Mouse (Mus musculus): ENCODE measurements at regions not wholly inside any gene's neighbourhood (a gene's known extent, or its start where the extent isn't known, plus 50 kb on each side); places are given as distances from the start of the nearest gene placed in this dataset.

- Histone ChIP-seq H3K4me2 (no peak overlapping the region), H3K36me3 (no peaks in the 10 kb centered on the region), H3K27ac (no peak overlapping the region), H3K27me3 (replicated peaks) (no peaks in the 10 kb centered on the region), H3K4me1 (no peaks in the 10 kb centered on the region), H3K9ac (no peak overlapping the region), H3K4me3 (no peak overlapping the region), H3K9me3 (replicated peaks) (no peaks in the 10 kb centered on the region)
- no peak for ATAC-seq
- 54% methylated on average over 8 of the region's 8 CpGs for WGBS (ENCODE audit: insufficient replicate concordance)
These were observed 646.4 kb upstream of the 3110018I06Rik start for GRCm38 (mm10) chr12:106841996-106842395.

GRCm38 (mm10) chr12:106842396-106842795 lies 646.0 kb upstream of the 3110018I06Rik start:
- no peaks in the 10 kb centered on the region for H3K4me1 ChIP-seq
- no peak overlapping the region for H3K4me2 ChIP-seq
- H3K9me3 ChIP-seq (replicated peaks): no peaks in the 10 kb centered on the region
- no peak for ATAC-seq
- H3K27ac ChIP-seq: no peak overlapping the region
- H3K4me3 ChIP-seq: no peak overlapping the region
- H3K27me3 ChIP-seq (replicated peaks): no peaks in the 10 kb centered on the region
- no peak overlapping the region for H3K9ac ChIP-seq
- no peaks in the 10 kb centered on the region for H3K36me3 ChIP-seq
- 41% methylated on average over 8 of the region's 8 CpGs for WGBS (ENCODE audit: insufficient replicate concordance)

- no peak for ATAC-seq
- H3K4me1 ChIP-seq: no peaks in the 10 kb centered on the region
- no peak overlapping the region for H3K27ac ChIP-seq
- H3K9me3 ChIP-seq (replicated peaks): no peaks in the 10 kb centered on the region
- H3K4me2 ChIP-seq: no peak overlapping the region
- no peaks in the 10 kb centered on the region for H3K36me3 ChIP-seq
- no peak overlapping the region for H3K4me3 ChIP-seq
- no peak overlapping the region for H3K9ac ChIP-seq
- 71% methylated on average over 4 of the region's 4 CpGs for WGBS (ENCODE audit: insufficient replicate concordance)
- H3K27me3 ChIP-seq (replicated peaks): no peaks in the 10 kb centered on the region
These were observed 636.8 kb upstream of the 3110018I06Rik start for GRCm38 (mm10) chr12:106851666-106852065.

- no peak overlapping the region for H3K27ac ChIP-seq
- WGBS (ENCODE audit: insufficient replicate concordance): 67% methylated on average over 8 of the region's 8 CpGs
- no peaks in the 10 kb centered on the region for H3K9me3 ChIP-seq (replicated peaks)
- no peaks in the 10 kb centered on the region for H3K4me1 ChIP-seq
- no peak for ATAC-seq
- H3K9ac ChIP-seq: no peak overlapping the region
- H3K4me3 ChIP-seq: no peak overlapping the region
- H3K36me3 ChIP-seq: no peaks in the 10 kb centered on the region
- H3K27me3 ChIP-seq (replicated peaks): no peaks in the 10 kb centered on the region
- H3K4me2 ChIP-seq: no peak overlapping the region
These were observed 635.7 kb upstream of the 3110018I06Rik start for GRCm38 (mm10) chr12:106852736-106853135.

GRCm38 (mm10) chr12:106853711-106854240 lies 634.7 kb upstream of the 3110018I06Rik start:
- WGBS (ENCODE audit: insufficient replicate concordance): 55% methylated on average over 11 of the region's 11 CpGs
- ATAC-seq: no peak
- no peak overlapping the region for H3K4me2 ChIP-seq
- H3K36me3 ChIP-seq: no peaks in the 10 kb centered on the region
- H3K27me3 ChIP-seq (replicated peaks): no peaks in the 10 kb centered on the region
- H3K4me3 ChIP-seq: no peak overlapping the region
- no peaks in the 10 kb centered on the region for H3K9me3 ChIP-seq (replicated peaks)
- H3K4me1 ChIP-seq: no peaks in the 10 kb centered on the region
- H3K9ac ChIP-seq: no peak overlapping the region
- no peak overlapping the region for H3K27ac ChIP-seq

- Histone ChIP-seq H3K9me3 (replicated peaks) (no peaks in the 10 kb centered on the region), H3K4me1 (no peaks in the 10 kb centered on the region), H3K4me3 (no peak overlapping the region), H3K27ac (no peak overlapping the region), H3K36me3 (no peaks in the 10 kb centered on the region), H3K9ac (no peak overlapping the region), H3K4me2 (no peak overlapping the region), H3K27me3 (replicated peaks) (no peaks in the 10 kb centered on the region)
- no peak for ATAC-seq
- 65% methylated on average over 2 of the region's 2 CpGs for WGBS (ENCODE audit: insufficient replicate concordance)
These were observed 632.9 kb upstream of the 3110018I06Rik start for GRCm38 (mm10) chr12:106855520-106855919.

GRCm38 (mm10) chr12:106861638-106862037 lies 626.8 kb upstream of the 3110018I06Rik start:
- ATAC-seq: no peak
- no peaks in the 10 kb centered on the region for H3K36me3 ChIP-seq
- H3K4me2 ChIP-seq: no peak overlapping the region
- H3K27ac ChIP-seq: no peak overlapping the region
- no peaks in the 10 kb centered on the region for H3K4me1 ChIP-seq
- no peak overlapping the region for H3K4me3 ChIP-seq
- no peak overlapping the region for H3K9ac ChIP-seq
- no peaks in the 10 kb centered on the region for H3K9me3 ChIP-seq (replicated peaks)
- WGBS (ENCODE audit: insufficient replicate concordance): 78% methylated on average over 5 of the region's 5 CpGs
- H3K27me3 ChIP-seq (replicated peaks): no peaks in the 10 kb centered on the region

- 79% methylated on average over 8 of the region's 8 CpGs for WGBS (ENCODE audit: insufficient replicate concordance)
- Histone ChIP-seq H3K9ac (no peak overlapping the region), H3K27ac (no peak overlapping the region), H3K4me2 (no peak overlapping the region), H3K27me3 (replicated peaks) (no peaks in the 10 kb centered on the region), H3K4me3 (no peak overlapping the region), H3K4me1 (no peaks in the 10 kb centered on the region), H3K36me3 (no peaks in the 10 kb centered on the region), H3K9me3 (replicated peaks) (no peaks in the 10 kb centered on the region)
- ATAC-seq: no peak
These were observed 624.4 kb upstream of the 3110018I06Rik start for GRCm38 (mm10) chr12:106864076-106864475.

GRCm38 (mm10) chr12:106868036-106868435 lies 620.4 kb upstream of the 3110018I06Rik start:
- no peaks in the 10 kb centered on the region for H3K4me1 ChIP-seq
- H3K27me3 ChIP-seq (replicated peaks): no peaks in the 10 kb centered on the region
- no peaks in the 10 kb centered on the region for H3K36me3 ChIP-seq
- H3K9ac ChIP-seq: no peak overlapping the region
- no peak overlapping the region for H3K4me2 ChIP-seq
- 57% methylated on average over 6 of the region's 6 CpGs for WGBS (ENCODE audit: insufficient replicate concordance)
- no peak overlapping the region for H3K4me3 ChIP-seq
- ATAC-seq: no peak
- H3K27ac ChIP-seq: no peak overlapping the region
- H3K9me3 ChIP-seq (replicated peaks): no peaks in the 10 kb centered on the region

- Histone ChIP-seq H3K36me3 (no peaks in the 10 kb centered on the region), H3K4me3 (no peak overlapping the region), H3K4me2 (no peak overlapping the region), H3K27ac (no peak overlapping the region), H3K9ac (no peak overlapping the region), H3K27me3 (replicated peaks) (no peaks in the 10 kb centered on the region), H3K4me1 (no peaks in the 10 kb centered on the region), H3K9me3 (replicated peaks) (no peaks in the 10 kb centered on the region)
- no peak for ATAC-seq
- WGBS (ENCODE audit: insufficient replicate concordance): 66% methylated on average over 11 of the region's 11 CpGs
These were observed 617.0 kb upstream of the 3110018I06Rik start for GRCm38 (mm10) chr12:106871481-106871880.

GRCm38 (mm10) chr12:106872966-106873730 lies 615.3 kb upstream of the 3110018I06Rik start:
- H3K36me3 ChIP-seq: no peaks in the 10 kb centered on the region
- no peak overlapping the region for H3K4me3 ChIP-seq
- H3K4me2 ChIP-seq: no peak overlapping the region
- H3K27me3 ChIP-seq (replicated peaks): no peaks in the 10 kb centered on the region
- H3K9ac ChIP-seq: no peak overlapping the region
- no peaks in the 10 kb centered on the region for H3K9me3 ChIP-seq (replicated peaks)
- H3K4me1 ChIP-seq: no peaks in the 10 kb centered on the region
- H3K27ac ChIP-seq: no peak overlapping the region
- WGBS (ENCODE audit: insufficient replicate concordance): 74% methylated on average over 11 of the region's 11 CpGs
- ATAC-seq: no peak

GRCm38 (mm10) chr12:106890319-106890718 lies 598.1 kb upstream of the 3110018I06Rik start:
- H3K4me2 ChIP-seq: no peak overlapping the region
- ATAC-seq: no peak
- peaks cover 10% of the 10 kb centered on the region for H3K9me3 ChIP-seq (replicated peaks)
- no peaks in the 10 kb centered on the region for H3K27me3 ChIP-seq (replicated peaks)
- H3K9ac ChIP-seq: no peak overlapping the region
- no peak overlapping the region for H3K4me3 ChIP-seq
- WGBS (ENCODE audit: insufficient replicate concordance): 65% methylated on average over 6 of the region's 6 CpGs
- no peaks in the 10 kb centered on the region for H3K4me1 ChIP-seq
- H3K27ac ChIP-seq: no peak overlapping the region
- no peaks in the 10 kb centered on the region for H3K36me3 ChIP-seq

GRCm38 (mm10) chr12:106894061-106894460 lies 594.4 kb upstream of the 3110018I06Rik start:
- H3K4me3 ChIP-seq: no peak overlapping the region
- no peaks in the 10 kb centered on the region for H3K27me3 ChIP-seq (replicated peaks)
- no peaks in the 10 kb centered on the region for H3K36me3 ChIP-seq
- no peak for ATAC-seq
- H3K4me1 ChIP-seq: no peaks in the 10 kb centered on the region
- H3K4me2 ChIP-seq: no peak overlapping the region
- 33% methylated on average over 1 of the region's 1 CpGs for WGBS (ENCODE audit: insufficient replicate concordance)
- H3K9me3 ChIP-seq (replicated peaks): no peaks in the 10 kb centered on the region
- H3K27ac ChIP-seq: no peak overlapping the region
- H3K9ac ChIP-seq: no peak overlapping the region
